Mouse (Mus musculus) heart, adult 8-10 months (tissue): ENCODE results near the gene Lrrc27. TPM values are rescaled to one million over a fixed set of nuclear protein-coding genes. Genes with fewer than 3 reads are reported as not detected.

Experiments
- DNase-seq: peaks from one replicate; pipeline ENCODE4 v3.0.0; 2022; ENCODE audit warnings: low spot score
- total RNA-seq, 4 experiments: library from RNA; stranded (reverse); gene quantifications; 2 replicates each; pipeline ENCODE4 v1.2.4; 2022

Lrrc27 gene
- 10 to 100 TPM; 15.6 to 18.8 (median 16.4) TPM for total RNA-seq

DNA sequence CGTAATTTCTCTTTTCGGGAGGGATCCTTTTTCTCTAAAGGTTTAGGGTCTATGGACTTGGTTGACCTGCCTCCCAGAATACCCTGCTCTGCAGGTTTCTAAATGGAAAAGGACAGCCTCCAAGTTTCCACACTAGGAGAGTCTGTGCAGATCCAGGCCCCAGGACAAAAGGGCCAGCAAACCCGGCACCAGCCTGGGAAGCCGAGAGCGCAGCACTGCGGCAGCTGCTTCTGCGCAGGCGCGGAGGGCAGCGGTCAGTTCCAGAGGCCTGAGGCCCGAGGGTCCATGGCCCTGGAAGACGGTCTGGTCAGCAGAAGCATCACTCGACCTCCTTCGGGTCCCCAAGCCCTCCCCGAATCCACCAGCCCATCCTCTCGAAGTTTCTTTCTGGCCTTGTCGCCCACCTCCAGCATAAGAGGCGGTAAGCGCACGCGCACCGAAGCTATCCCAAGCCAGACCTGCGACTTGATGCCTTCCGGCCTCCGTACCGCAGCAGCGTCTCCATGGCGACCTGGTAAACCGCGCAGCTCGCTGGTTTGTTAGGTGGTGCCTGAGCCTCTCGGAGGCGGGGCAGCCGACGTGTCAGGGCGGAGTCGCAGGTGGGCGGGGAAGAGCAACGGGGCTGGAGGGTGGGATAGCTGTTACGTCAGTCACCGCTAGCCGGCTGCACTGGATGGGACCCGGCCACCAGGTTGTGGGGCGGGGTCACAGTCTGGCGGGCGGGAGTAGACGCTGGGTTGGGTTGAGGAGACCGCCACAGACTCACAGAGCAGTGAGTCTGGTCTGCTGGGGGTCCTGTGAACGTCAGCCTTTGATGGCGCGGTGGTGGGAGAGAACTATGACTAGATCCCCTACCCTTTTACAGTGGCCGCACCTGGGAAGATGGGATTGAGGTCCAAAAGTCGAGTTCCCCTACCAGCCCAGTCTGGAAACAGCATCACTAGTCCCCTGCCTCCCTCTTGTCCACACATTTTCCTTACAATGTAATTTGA is at the start of gene Lrrc27, which contains the start of gene Stk32c:
TSS of gene Lrrc27 (plus strand) at position 235 of the 992 bp plus-strand sequence.
TSS of gene Stk32c (minus strand) at position 554 of the 992 bp plus-strand sequence.
- DNase-seq = peak; percentile 98

DNA sequence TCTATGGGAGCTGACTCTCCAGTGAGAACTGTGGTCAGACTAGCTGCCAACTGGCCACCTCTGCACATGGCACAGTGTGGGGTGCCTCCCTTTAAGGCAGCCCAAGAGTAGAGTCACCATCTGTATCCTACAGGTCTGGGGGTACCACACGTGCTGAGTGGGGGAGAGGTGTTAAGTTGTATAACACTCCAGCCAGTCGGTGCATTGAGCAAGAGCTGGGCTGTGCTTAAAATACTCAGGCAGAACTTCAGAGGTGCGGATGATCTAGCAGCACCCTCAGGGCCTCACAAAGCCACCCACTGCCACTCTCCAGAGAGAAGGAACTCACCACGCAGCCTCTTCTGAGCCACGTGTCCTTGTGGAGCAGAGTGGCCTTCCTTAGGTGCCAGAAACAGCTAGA is 48.4 kb upstream of the Lrrc27 start:
- no peak for DNase-seq

DNA sequence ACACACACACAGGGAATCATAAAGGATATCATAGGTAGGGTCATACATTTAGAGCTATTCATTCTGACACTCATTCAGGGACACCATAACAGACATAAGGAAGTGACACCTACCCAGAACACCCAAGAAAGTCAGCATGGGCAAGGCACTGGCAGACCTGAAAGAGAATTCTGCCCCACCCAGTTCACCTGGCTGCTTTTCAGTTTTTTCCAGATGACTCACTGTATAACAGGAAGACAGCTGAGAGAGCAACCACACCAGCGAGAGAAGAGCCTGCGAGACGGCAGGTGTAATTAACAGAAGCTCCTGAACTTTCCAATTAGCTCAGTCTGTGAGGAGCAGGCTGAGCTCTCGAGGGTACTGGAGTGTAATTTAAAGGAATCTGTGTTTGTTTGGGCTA is 43.6 kb upstream of the Lrrc27 start:
- no peak for DNase-seq

DNA sequence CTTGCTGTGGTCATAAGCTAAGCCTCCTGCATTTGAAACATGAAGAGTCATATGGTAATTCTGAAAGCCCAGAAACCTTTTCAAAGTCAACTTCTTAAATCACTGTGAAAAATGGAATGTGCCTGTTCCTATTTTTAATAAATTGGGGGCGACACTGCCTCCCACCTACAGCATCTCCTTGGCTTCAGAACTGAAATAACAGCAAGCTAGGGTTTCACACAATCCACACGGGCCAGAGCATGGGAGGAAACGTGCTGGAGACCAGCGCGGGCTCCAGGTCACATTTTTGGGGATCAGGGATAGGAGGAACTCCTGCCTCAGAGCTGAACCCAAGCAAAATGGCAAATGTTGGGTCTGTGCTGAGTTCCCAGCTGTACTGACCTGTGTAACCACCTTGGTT is 33.5 kb upstream of the Lrrc27 start:
- DNase-seq = no peak

DNA sequence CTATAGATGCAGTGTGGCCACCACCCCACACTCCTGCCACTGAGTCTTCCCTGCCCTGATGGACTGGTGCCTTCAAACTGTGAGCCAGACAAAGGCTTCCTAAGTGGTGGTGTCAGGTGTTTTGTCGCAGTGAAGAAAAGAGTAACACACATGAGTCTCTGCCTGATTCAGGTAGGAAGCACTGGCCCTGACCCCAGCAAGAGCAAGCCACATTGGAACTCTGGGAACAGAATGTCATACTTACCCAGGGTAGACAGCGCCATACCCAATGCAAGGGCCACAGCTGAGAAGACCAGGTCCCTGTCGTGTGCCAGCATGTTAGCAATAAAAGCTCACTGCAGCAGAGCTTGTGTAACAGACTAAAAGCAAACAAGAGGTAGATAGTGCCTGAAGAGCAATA is 32.7 kb upstream of the Lrrc27 start:
- no peak for DNase-seq

DNA sequence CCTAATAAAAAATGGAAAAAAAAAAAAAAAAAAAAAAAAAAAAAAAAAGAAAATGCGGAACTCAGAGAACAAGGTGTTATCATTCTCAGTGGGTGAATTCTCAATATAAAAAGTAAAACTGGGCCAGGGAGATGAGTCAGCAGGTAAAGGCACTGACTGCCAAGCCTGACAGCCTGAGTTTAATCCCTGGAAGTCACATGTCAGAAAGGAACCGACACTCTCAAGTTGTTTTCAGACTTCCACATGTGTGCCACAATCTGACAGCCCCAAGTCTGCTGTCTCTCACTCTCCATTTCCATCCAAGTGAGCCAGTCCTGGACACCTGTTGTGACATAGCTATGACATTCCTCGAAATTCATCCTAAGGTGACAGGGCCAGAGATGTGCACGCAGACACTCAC is 28.4 kb upstream of the Lrrc27 start:
- DNase-seq = no peak

DNA sequence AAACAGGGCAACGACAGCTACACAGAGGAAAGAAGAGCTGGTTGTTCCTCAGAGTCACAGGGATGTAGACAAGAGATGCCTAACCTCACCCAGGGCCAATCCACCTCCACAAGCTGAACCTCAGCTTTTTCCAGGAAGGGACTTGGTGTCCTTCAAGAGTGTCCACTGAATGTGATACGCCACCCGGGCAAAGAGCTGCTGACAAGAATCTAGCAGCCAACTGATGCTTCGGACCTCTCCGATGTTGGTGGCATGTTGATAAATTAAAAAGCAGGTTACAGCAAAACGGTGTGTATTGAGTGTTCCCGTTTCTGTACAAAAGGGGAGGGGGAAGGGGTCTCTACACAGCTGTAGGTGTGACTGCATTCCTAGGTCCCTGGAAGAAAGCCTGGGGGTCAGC is 27.9 kb upstream of the Lrrc27 start:
- DNase-seq = no peak

DNA sequence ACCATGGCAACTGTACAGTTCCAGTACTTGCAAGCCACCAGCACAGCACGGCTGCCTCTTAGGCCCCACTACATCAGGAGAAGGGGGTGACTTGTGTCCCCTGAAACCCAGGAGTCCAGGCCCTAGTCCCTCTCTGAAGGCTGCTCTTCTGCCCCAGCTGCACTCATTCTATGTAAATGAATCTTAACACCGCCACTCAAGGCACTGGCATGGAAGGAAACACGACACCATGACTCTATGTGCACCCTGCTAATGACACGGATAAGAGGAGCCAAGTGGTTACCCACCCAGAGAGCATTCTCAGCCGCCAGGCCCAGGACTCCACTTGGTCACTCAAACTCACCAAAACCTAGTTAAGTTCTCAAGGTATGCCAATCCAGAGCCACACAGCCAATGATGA is 26.8 kb upstream of the Lrrc27 start:
- no peak for DNase-seq

DNA sequence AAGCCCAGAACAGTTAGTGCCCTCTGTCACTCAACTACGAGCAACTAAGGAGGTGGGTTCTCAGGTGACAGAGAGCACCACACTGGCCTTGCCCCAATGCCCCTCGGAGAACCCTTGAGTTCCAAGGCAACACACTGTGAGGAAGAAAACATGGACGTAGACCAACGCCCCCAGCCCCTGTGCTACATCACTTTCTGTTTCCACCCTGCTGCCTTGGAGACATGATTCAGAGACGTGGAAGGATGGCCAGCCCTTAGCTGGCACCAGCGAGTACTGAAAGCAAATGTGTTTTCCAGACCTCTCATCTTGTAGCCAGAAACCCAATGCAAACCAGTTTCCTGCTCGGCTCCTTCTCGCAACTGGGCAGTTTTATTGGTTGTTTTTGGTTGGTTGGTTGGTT is 26.4 kb upstream of the Lrrc27 start:
- DNase-seq = no peak

DNA sequence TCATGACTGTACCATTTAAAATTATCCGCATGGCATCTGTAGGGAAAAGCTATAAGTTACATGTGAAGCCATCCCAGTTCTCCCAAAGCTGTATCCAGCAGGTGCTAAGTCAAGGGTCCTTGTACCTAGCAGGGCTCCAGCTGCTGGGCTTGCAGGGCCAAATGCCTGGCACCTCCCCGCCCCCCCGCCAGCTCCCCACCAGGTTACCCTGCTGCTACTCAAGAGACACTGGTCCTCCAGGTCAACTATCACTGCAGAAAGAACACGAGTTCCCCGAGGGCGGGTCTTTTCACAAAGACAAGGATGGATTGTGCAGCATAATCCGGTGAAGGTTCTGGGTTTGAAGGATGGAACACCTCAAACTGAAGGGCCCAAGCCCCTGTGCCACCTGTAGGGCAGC is 25.5 kb upstream of the Lrrc27 start:
- no peak for DNase-seq

DNA sequence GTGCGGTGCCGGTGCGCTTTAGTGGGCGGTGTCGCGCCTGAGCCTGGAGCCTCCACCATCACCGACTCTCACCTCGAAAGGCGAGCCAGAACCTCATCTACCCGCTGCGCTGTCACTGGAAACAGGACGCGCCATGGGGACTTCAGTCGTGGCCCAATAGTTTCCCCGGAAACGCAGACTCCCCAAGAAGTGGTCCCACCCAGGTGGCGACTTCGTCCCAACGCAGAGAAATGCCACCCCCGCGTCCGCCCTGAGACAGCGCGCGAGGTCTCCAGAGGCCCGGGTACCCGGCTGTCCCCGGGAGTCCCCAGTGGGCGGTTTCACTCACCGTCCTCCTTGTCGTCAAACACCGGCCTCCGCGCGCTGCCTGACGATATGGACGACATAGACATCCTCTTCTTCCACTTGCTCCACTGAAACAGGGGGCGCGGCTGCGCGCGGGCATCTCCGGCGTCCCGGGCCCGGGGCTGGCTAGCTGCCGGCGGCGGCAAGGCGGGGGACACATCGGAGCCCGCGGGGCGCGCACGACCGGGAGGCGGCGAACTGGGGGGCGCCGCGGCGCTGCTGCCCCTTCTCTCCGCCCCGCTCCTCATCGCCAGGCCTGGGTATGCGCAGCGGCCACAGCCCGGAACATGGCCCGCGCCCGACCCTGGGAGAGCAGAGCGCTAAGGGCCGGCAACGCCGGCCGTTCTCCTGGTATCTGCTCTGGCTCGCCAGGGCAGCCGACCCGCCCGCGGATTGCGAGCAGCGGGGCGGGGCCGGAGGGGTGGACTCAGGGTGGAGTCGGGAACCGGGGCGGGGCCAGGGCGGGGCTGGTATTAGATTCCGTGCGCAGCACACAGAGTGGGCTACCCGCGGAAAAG is 24.8 kb upstream of the Lrrc27 start:
- DNase-seq = peak; percentile 45

DNA sequence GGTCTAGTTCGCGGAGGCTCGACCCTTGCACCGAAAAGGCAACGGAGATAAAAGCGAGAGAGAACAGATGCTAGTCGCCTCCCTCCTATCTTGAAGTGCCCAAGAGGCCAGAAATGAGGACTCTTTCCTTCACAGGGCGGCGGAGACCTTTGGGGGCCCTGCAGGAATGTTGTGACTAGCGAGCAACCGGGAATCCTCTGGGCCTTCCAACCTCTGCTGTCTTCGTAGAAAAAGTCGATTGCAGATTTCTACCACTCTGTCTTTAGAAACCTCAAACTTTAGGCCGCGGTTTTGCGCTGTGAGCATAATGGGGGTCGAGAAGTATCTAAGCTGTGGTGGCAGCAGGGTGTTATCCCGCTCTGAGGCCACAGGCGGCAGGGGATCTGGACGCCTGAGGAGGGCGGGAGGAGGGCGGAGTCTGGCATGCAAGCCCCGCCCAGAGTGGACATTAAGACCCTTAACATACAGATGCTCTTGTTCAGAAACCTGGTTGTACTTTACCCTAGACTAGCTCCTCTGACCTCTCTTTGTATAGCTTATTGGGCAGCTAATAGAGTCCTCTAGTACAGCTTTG is 24.1 kb upstream of the Lrrc27 start:
- DNase-seq = no peak

DNA sequence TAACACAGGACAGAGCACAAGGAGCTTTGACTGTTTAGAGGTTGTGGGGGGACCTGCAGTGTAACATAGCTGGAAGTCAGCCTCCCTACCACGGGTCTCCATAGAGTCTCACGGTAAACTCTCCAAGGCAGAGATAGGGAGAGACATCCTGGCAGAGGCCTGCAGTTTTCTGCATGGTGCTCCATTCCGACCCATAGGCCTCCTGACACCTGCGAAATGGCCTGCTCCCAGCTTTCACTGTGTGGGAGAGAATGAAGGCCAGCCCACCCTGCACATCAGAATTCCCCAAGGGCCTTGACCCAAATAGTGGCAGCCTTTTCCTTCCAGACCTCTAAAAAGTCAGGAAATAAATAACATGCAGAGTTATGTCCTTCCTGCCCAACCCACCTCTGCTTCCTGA is 22.2 kb upstream of the Lrrc27 start:
- no peak for DNase-seq

DNA sequence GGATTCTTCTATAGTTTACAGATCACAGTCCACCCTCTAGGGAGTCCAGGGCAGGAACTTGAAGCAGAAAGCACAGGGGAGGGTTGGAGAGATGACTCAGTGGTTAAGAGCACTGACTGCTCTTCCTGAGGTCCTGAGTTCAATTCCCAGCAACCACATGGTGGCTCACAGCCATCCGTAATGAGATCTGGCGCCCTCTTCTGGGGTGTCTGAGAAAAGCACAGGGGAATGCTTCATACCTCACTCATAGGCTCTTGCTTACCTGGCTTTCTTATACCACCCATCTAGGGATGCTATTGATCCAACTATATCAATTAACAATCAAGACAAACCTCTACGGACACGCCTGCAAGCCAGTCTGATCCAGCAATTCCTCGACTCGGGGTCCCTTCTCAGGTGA is 21.2 kb upstream of the Lrrc27 start:
- no peak for DNase-seq

DNA sequence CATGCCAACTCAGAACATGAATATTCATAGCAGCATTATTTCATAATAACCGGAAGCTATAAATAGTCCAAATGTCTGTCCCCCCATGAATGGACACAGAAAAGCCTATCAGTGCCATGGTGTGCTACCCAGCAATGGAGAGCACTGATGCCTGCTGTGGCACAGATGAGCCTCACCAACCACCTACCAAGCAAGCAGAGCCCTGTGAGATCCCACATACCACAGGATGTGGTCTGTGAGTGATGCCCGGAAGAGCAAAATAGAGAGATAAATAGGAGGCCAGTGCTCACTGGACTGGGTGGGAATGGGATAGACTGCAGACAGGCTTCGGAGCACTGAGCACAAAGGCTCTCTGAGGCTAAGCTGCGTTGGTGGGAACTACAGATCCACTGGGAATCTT is 15.8 kb upstream of the Lrrc27 start:
- DNase-seq = no peak

DNA sequence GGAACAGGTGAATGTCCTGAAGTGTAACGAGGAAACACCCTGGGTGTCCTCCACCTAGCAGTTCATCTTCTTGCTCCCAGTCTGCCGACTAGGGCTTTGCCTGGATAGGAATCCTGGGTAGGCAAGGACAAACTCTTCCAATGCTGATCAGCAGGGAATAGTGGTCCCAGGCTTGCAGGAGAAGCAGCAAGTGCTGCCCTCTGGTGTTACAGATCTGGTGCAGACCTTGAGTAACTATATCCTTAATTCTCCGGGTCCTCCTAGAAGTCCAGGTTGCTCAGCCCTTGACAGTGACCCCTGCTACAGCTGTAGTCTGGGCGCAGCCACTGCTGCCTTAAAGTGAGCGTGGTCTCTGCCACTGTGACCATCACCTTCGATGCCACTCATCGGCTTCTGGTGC is 12.7 kb upstream of the Lrrc27 start:
- DNase-seq = peak; percentile 30

DNA sequence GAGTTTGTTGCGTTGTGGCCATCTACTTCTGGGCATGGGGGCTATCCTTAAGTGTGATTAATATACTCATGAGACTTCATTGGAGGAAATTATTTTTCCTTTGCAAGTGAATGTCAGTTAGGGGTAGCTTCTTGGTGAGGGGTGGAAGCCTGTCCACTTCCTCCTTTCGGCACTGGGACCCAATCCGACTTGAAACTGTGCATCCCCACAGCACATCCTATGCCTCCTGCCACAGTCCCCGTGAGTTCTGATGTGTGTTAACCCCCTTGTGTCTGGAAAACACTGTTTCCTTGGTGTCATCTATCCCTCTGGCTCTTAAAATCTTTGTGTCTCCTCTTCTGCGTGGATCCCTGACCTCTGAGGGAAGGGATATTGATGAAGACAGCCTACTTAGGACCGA is 11.6 kb upstream of the Lrrc27 start:
- no peak for DNase-seq

DNA sequence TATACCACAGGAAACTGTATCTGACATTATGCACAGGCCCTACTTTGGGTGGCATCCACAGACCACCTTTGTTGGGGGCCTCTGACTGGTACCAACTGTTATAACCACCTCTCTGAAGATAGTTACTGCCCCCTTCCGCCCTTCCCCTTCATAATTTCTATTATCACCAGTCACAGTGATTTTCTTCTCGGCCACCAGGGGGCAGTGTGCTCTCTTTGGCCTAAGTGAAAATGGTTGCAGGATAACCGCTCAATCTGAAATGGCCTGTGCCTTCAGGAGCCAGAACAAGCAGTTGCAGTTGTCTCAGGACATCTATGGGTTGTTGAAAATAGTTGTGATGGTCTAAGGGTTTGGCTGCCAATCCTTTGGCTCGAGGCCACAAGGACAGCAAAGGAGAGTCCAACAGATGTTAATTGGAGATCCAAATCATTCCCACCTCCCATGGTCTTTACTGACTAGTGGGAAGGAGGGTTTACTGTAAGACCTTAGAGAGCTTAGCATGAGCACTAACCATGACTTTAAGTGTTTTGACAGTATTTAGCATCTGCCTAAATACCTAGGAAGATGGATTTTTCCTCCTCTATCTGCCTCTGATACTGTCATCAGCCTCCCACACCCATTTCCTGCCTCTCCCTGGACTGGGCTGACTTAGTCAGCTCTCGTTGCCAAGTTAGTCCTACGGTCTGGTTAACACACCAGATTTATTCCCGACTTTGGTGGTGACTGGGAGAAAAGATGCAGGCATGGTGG is 4.6 kb upstream of the Lrrc27 start:
- peak; percentile 27 for DNase-seq

DNA sequence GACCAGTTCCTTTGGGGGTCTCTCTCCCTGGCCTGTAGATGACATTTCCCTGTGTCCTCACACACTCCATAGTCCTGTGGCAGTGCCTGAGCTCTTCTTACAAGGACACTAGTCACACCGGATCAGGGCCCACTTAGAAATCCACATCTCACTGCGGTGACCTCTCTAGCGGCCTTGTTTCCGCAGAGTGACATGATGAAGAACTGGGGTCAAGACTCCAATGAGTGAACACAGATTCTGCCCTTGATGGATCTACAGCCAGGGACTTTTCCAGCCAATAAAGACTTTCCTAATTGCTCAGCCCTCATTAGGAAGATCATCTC is 4.1 kb upstream of the Lrrc27 start:
- DNase-seq = no peak

DNA sequence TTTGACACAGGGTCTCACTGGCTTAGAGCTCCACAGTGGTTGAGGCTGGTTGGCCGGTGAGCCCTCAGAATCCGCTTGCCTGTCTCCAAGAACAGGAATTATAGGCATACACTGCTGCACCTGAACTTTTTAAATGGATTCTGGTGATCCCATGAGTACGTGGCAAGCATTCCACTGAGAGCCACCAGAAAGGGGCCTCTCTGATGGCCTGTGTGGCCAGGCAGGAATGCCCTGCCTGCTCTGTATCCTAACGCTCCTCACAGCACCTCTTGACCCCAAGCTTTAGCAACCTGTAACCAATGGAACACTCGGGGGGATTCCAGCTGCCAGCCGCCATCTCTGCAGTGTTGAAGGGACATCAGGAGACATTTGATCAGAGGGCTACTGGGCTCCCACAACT is 1.0 kb upstream of the Lrrc27 start:
- DNase-seq = no peak

DNA sequence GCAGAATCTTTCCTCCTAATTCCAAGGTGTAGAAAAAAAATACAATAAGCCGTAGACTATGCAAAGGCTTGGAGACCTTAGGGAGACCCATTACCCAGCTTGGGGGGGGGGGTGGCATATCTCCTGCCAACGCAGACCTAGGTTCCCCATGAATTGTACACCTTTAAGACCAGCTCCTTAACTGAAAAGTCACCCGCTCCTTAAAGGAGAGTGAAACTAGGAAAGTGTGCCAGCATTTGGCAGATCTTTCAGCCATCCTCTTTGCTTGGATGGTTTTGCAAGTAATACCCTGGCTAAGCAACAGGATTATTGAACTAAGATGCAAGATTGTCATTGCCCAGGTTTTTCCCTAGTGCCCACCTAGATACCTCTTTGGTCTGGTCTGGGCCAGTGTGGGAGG is 963 bp downstream of the Lrrc27 start:
- DNase-seq = no peak

DNA sequence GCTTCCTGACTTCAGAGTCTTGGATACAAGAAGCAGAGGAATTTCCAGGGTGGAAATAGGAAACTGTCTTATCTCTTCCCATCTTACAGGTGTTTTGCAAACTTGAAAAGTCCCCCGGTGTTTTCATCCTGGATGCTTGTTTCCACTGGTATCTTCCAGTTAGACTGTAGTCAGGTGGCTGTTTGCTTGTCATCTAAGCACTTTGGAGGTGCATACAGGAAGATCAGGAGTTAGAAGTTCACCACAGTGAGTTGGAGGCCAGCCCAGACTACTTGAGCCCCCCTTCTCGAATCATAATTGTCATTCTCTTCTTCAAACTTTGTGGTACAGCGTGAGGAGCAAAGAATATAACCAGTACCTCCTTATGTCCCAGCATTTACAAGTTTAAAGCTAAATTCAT is 1.4 kb downstream of the Lrrc27 start:
- DNase-seq = no peak
